Mouse (Mus musculus) stomach, embryonic 14.5 days (tissue): Measurements from ENCODE around the gene 4933428G20Rik. TPM values are rescaled to one million over a fixed set of nuclear protein-coding genes. Genes with fewer than 3 reads are reported as not detected.

ENCODE experiments used
- ATAC-seq: fragments of 200-750 bp; cut with Nextera tagmentation; 2 replicates; pipeline ENCODE4 v1.8.0; 2017; ENCODE audit warnings: low read depth, moderate TSS enrichment; ENCODE audit not compliant: insufficient number of reproducible peaks, insufficient read depth, low FRiP score
- H3K27ac ChIP-seq: fragments of 300-500 bp; sonication (generic); 2 replicates; pipeline ENCODE4 v1.5.1; 2014; ENCODE audit warnings: mild to moderate bottlenecking, low read length, moderate library complexity, mixed read lengths
- H3K27me3 ChIP-seq: fragments of 300-500 bp; sonication (generic); 2 replicates; pipeline ENCODE4 v1.6.1; 2014; ENCODE audit warnings: low read length, control low read depth, mixed read lengths; ENCODE audit not compliant: control insufficient read depth, insufficient read depth
- H3K36me3 ChIP-seq: fragments of 300-500 bp; sonication (generic); 2 replicates; pipeline ENCODE4 v1.6.1; 2014; ENCODE audit warnings: mild to moderate bottlenecking, control low read depth, low read length, moderate library complexity, mixed read lengths; ENCODE audit not compliant: control insufficient read depth, insufficient read depth
- H3K4me1 ChIP-seq: fragments of 300-500 bp; sonication (generic); 2 replicates; pipeline ENCODE4 v1.6.1; 2014; ENCODE audit warnings: low read length, control low read depth, mixed read lengths; ENCODE audit not compliant: control insufficient read depth, insufficient read depth
- H3K4me2 ChIP-seq: fragments of 300-500 bp; sonication (generic); replicated peaks from 2 replicates; pipeline ENCODE4 v1.6.1; 2014; ENCODE audit warnings: low read depth, low read length, control low read depth
- H3K4me3 ChIP-seq: fragments of 300-500 bp; sonication (generic); 2 replicates; pipeline ENCODE4 v1.5.1; 2014; ENCODE audit warnings: low read depth, low read length, control low read depth
- H3K9ac ChIP-seq: fragments of 300-500 bp; sonication (generic); replicated peaks from 2 replicates; pipeline ENCODE4 v1.6.1; 2014; ENCODE audit warnings: low read depth, mild to moderate bottlenecking, control low read depth, low read length, moderate library complexity, mixed read lengths
- H3K9me3 ChIP-seq: fragments of 300-500 bp; sonication (generic); 2 replicates; pipeline ENCODE4 v1.6.1; 2016; ENCODE audit warnings: low read depth, low read length, control low read depth; ENCODE audit not compliant: control insufficient read depth
- WGBS: fragments of 180-500 bp; shearing (Covaris S2); extraction: QIAGEN DNeasy Blood & Tissue Kit; methylation state at CpG from one replicate; pipeline ENCODE4 v1.1.7; 2014; 5-methylcytosine and 5-hydroxymethylcytosine counted together
- polyA plus RNA-seq: library from polyadenylated mRNA; unstranded; fragments of >200 nt; fragmentation: Nextera tagmentation; extraction: Ambion mirVana; gene quantifications from 2 replicates; pipeline ENCODE4 v1.2.1, GENCODE M21; 2014

Gene 4933428G20Rik
- polyA plus RNA-seq, 1 experiment from 2014 or later: 0.35 TPM

DNA sequence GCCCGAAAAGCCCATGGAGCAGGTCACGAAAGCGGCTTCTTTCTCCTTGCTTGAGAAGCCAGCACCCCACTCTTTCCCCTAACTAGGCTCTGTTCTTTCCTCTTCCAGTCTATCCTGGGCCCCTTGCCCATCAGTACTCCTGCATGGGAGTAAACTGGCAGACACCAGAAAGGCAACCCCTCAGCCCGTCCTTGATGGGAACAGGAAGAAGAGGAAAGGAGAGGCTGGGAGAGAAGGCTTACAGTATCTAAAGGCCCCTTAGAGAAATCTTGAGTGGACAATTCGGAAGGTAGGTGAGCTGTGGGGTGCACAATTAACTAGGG lies 35.1 kb upstream of the 4933428G20Rik start:
- H3K27me3 ChIP-seq: peaks cover 59% of the 10 kb centered on the region
- peak overlapping the region; percentile 24; the same call in 1 of the 2 replicates for H3K4me3 ChIP-seq
- H3K27ac ChIP-seq: no peak overlapping the region
- no peak overlapping the region for H3K9ac ChIP-seq
- no peak overlapping the region for H3K4me2 ChIP-seq
- peaks cover 25% of the 10 kb centered on the region for H3K4me1 ChIP-seq
- WGBS: 18% methylated on average over 5 of the region's 5 CpGs
- no peaks in the 10 kb centered on the region for H3K36me3 ChIP-seq
- no peaks in the 10 kb centered on the region for H3K9me3 ChIP-seq
- no peak for ATAC-seq

DNA sequence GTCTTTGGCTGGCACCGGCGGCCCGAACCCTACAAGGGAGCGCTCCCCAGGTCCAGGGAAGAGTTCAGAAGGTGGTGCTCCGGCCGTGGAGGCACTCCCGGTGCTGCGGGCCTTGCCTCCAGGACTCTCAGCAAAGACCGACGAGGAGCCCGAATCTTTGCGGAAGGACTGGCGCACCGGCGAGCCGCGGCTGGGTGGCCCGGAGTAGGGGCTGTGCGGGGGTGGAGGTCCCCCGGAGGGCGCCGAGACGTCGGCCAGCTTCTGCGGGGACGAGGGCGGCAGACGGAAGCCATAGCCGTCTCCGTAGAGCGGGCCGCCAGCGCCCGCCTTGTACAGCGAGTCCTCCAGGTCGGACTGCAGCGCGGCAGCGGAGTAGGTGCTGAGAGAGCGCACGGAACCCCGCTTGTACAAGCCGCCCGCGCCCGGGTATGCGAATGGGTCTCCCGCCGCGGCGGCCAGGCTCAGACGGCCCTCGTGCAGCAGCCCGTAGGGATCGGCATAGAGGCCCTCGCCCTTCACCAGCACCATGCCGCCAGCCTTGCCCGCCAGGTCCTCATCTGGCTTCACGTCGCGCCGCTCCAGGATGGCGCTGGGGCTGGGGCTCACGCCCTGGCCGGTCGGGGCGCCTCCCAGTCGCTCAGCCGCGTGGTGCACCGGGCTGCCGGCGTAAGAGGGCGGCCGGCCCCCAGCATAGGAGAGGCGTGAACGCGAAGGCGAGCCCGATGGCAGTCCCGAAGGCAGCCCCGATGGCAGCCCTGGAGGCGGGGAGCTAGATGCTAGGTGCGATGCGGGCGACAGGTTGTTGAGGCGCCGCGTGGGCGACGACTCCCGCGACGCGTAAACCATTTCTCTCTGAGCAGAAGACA lies 34.5 kb upstream of the 4933428G20Rik start:
- 2% methylated on average over 95 of the region's 95 CpGs for WGBS
- no peak overlapping the region for H3K27ac ChIP-seq
- peaks cover 59% of the 10 kb centered on the region for H3K27me3 ChIP-seq
- H3K4me1 ChIP-seq: peaks cover 25% of the 10 kb centered on the region
- H3K9me3 ChIP-seq: no peaks in the 10 kb centered on the region
- 0 out of 2 replicates have a peak overlapping the region, but pooled peaks have one; percentile 2 for H3K9ac ChIP-seq
- no peaks in the 10 kb centered on the region for H3K36me3 ChIP-seq
- peak overlapping the region; percentile 36 for H3K4me2 ChIP-seq
- no peak for ATAC-seq
- peak overlapping the region; percentile 24 for H3K4me3 ChIP-seq

DNA sequence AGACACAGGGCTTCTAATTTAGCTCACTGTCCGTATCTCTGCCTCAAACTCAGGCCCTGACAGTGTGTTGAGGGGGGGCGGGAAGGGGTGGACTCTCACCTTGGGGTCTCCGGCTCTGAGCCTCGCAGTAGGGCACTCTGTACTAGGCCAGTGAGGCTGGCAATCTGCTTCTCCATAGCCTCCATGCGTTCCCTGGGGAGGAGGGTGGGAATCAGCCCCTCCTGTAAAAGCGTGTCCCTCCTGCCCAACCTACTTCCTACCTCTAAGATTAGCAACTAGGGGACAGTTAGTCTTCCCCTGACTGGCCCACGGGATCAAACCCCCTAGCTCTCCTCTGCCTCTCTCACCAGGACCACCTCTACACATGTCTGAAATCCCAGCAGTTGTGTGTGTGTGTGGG lies 33.5 kb upstream of the 4933428G20Rik start:
- Histone ChIP-seq H3K4me1 (peaks cover 25% of the 10 kb centered on the region), H3K36me3 (no peaks in the 10 kb centered on the region), H3K27me3 (peaks cover 59% of the 10 kb centered on the region), H3K4me2 (no peak overlapping the region), H3K9ac (no peak overlapping the region), H3K9me3 (no peaks in the 10 kb centered on the region), H3K27ac (no peak overlapping the region), H3K4me3 (no peak overlapping the region)
- WGBS: 28% methylated on average over 7 of the region's 7 CpGs
- no peak for ATAC-seq

DNA sequence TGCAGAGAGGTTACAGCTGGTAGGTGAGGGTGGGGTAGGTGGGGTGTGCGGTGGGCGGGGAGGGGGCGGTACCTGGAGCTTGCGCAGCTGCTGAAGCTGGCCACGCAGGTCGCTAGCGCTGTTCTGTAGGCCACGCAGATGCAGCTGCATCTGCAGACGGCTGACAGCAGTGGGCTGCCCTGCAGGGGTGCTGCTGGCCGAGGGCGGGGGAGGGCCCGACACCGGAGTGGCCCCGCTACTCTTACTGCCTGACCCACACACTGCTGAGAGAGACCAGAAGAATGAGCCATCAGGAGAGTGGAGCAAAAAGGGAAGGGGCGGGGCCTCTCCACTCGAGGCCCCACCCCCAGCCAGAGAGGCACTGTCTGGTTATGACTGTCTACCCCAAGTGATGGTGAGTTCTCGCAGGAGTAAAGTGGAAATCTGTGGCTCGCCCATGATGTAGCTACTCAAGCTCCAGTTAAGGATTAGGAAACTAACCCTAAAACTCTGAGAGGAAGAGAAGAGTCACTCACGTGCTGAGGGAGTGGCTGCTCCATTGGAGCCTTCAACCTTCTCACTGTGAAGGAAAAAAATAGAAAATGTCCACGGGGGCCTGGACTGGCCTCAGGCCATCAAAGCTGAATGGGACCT lies 32.9 kb upstream of the 4933428G20Rik start:
- Histone ChIP-seq H3K27me3 (peaks cover 58% of the 10 kb centered on the region), H3K27ac (no peak overlapping the region), H3K9ac (no peak overlapping the region), H3K4me1 (peaks cover 25% of the 10 kb centered on the region), H3K4me3 (peak overlapping the region; percentile 13; the same call in 1 of the 2 replicates), H3K4me2 (peak overlapping the region; percentile 37), H3K36me3 (no peaks in the 10 kb centered on the region), H3K9me3 (no peaks in the 10 kb centered on the region)
- WGBS: 4% methylated on average over 20 of the region's 20 CpGs
- peak; percentile 51 for ATAC-seq

DNA sequence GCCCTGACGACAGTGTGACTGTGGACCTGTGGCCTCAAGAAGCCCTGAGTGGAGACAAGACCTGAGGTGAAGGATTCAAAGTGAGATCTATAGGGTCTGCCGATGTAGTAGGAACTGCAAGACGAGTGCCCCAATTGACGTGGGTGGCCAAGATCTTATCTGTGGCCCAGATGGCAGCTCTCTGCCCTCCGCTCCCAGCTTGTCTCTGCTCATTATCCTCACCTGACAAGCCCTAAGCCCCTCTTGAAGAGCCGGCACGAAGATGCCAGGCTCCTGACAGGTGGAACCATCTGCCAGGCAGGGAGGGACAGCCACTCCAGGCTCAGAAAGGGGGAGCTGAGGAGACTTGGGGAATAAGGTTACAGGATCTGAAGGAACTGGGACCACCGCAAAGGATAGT lies 32.2 kb upstream of the 4933428G20Rik start:
- H3K9ac ChIP-seq: no peak overlapping the region
- no peaks in the 10 kb centered on the region for H3K9me3 ChIP-seq
- H3K27ac ChIP-seq: no peak overlapping the region
- peaks cover 51% of the 10 kb centered on the region for H3K27me3 ChIP-seq
- WGBS: 13% methylated on average over 8 of the region's 8 CpGs
- no peak for ATAC-seq
- H3K4me3 ChIP-seq: peak overlapping the region; percentile 35; the same call in 1 of the 2 replicates
- no peaks in the 10 kb centered on the region for H3K36me3 ChIP-seq
- peak overlapping the region; percentile 87 for H3K4me2 ChIP-seq
- H3K4me1 ChIP-seq: peaks cover 25% of the 10 kb centered on the region

DNA sequence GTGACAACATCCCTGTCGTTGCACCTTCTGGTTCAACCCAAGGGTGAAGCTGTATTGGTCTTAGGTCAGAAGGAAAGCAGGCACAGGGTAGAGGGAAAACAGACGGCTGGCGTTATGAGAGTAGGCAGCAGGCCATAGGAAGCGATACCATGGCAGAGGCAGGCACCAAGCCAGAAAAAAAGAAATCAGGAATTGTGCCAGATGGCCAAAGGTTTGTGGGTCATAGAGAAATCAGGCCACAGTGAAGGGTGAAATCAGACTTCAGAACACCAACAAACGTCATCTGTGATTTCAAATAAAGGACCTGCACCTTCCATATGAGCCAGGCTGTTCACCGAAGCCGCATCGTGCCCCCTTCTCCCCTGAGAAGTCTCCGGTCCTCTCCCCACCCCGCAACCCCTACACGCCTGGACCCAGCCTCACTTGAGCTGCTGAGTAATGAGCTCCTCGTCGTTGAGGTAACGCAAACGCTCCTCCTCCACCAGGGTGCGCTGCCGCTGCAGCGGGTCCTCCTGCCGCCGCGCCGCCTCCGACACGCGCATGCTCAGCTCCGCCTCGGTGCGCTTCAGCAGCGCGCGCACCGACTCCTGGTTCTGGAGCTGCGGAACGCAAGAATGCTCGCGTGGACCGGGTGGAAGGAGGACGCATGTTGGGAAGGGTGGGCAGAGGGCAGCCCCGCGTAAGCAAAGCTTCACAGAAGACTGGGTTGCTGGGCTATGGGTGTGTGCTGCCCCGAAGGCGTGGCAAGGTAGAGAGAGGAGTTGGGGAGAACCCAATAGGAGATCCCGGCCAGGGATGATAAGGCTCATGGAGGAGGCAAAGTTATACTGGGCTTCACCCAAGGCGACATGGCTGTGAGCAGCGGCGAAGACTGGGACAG lies 31.5 kb upstream of the 4933428G20Rik start:
- H3K4me3 ChIP-seq: peak overlapping the region; percentile 35
- peak overlapping the region; percentile 87 for H3K4me2 ChIP-seq
- no peaks in the 10 kb centered on the region for H3K36me3 ChIP-seq
- peaks cover 46% of the 10 kb centered on the region for H3K27me3 ChIP-seq
- peaks cover 19% of the 10 kb centered on the region for H3K4me1 ChIP-seq
- no peaks in the 10 kb centered on the region for H3K9me3 ChIP-seq
- 6% methylated on average over 46 of the region's 46 CpGs for WGBS
- H3K27ac ChIP-seq: no peak overlapping the region
- no peak overlapping the region for H3K9ac ChIP-seq
- peak; percentile 36; the same call in 1 of the 2 replicates for ATAC-seq

DNA sequence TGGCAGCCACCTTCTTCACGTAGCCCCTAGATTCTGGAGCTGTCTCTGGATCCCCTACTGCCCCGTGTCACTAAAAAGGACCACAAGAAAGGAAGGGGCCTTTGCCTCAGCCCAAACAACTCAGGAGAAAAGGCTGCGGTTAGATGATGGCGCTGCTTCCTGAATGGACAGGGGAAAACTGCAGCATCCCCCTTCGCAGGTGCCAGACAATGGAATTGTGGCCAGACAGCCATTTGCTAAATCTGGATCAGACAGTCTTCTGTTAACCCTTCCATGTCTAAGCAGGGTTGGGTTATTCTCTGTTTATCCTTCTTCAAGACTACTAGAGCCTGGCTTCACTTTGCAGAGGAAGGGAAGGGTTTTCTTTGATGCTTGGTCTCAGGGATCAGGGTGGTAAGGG lies 30.8 kb upstream of the 4933428G20Rik start:
- H3K4me1 ChIP-seq: peaks cover 14% of the 10 kb centered on the region
- no peak overlapping the region; the same call in 1 of the 2 replicates for H3K9ac ChIP-seq
- H3K4me2 ChIP-seq: no peak overlapping the region
- no peaks in the 10 kb centered on the region for H3K9me3 ChIP-seq
- no peaks in the 10 kb centered on the region for H3K36me3 ChIP-seq
- no peak for ATAC-seq
- peaks cover 39% of the 10 kb centered on the region for H3K27me3 ChIP-seq
- H3K27ac ChIP-seq: no peak overlapping the region
- H3K4me3 ChIP-seq: no peak overlapping the region
- WGBS: 66% methylated on average over 5 of the region's 5 CpGs

DNA sequence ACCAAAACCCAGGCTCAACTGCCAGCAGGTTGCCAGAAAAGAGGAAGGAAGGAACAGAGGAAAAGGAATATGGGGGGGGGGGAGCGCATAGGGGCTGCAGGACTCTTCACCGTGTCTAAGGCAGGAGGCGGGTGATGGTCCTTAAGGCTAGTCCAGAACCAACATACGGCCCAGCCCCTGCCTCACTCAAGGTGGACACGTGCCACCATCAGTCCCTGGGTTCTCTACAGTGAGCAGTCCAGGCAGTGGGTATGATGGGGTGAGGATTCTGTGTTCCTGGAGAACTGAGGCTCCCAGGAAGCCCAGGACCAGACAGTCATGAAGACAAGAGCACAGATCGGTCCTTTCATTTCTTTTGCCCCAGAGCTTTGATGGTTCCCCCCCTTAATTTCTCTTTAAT lies 29.9 kb upstream of the 4933428G20Rik start:
- H3K4me3 ChIP-seq: no peak overlapping the region
- WGBS: 88% methylated on average over 5 of the region's 6 CpGs
- H3K36me3 ChIP-seq: no peaks in the 10 kb centered on the region
- no peak overlapping the region for H3K4me2 ChIP-seq
- no peaks in the 10 kb centered on the region for H3K9me3 ChIP-seq
- H3K27me3 ChIP-seq: peaks cover 32% of the 10 kb centered on the region
- peaks cover 13% of the 10 kb centered on the region for H3K4me1 ChIP-seq
- no peak overlapping the region for H3K27ac ChIP-seq
- ATAC-seq: no peak
- no peak overlapping the region for H3K9ac ChIP-seq
